Mouse (Mus musculus) urinary bladder, postnatal 36 days (tissue): ENCODE measurements around the gene Ihh.

Experiments
- DNase-seq, 2 experiments: peaks; one replicate each; pipeline ENCODE4 v3.0.0; 2022; ENCODE audit warnings: low spot score in 2 of 2, mixed read lengths in 1 of 2

Ihh gene

DNA sequence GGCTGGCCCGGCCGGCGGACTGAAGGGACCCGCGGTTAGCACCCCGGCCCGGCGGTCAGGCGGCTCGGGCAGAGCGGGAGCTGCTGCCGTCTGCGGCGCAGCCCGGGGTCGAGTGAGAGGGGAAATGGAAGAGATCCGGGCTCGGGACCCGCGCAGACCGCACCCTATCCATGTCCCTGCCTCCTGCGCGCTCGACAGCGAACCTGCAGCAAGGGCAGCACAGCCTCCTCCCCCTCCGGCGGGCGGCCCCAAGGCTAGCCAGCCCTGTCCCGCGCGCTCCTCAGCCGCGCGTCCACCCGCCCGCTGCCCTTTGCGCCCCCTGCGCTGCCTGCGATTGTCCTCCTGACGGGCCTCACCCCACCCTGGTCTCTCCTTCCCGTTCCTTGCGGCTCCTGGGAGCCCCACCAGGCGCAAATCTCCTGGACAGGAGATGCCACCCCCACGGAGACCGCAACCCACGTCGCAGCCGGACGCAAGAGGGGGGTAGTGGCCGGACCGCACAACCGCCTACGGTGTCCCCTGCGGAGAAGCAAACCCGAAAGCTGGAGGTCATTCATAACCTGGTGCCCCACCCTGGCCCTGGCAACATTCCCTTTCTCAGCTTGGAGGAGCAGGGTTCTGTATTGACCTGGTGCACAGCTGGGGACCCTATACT, at the start of gene Ihh:
Ihh (minus strand) TSS at position 117 of the 655 bp plus-strand sequence.
- DNase-seq, result no peak

DNA sequence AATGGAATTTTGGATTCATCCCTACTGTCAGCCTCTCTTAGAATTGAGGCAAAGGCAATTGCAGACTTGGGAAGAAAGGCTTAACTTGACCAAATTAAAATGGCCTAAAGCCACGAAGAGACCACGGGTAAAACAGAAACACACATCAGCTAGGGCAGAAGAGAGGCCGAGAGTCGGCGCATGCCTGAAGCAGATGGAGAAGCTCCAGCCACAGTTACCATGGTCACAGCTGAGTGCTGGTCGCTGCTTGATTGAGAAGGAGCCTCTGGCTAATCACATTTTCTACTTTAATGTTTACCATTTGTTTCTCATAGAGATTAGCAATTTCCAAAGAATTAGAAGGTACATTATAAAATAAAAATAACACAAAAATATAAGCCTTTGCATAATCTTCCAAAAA, 49.7 kb upstream of the Ihh start:
- no peak for DNase-seq

DNA sequence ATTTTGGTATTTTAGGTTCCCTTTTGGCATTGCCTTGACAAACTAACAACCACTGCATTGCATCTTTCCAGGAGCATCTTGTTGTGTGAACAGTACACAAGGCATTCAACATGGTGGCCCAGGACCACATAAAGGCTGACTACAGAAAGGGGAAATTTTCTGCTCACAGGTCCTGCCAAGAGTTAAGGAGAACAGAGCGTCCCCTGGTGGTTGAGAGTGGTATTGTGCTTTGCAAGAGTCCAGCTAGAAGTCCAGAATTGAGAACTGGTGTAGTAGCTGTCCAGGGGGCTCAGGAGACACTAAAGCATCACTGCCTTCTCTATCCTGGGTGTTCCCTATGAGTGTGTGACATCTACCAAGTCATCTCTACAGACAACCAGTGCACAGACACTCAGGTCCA, 49.0 kb upstream of the Ihh start:
- DNase-seq, result peak in 1 of 2 experiments; percentile 24

DNA sequence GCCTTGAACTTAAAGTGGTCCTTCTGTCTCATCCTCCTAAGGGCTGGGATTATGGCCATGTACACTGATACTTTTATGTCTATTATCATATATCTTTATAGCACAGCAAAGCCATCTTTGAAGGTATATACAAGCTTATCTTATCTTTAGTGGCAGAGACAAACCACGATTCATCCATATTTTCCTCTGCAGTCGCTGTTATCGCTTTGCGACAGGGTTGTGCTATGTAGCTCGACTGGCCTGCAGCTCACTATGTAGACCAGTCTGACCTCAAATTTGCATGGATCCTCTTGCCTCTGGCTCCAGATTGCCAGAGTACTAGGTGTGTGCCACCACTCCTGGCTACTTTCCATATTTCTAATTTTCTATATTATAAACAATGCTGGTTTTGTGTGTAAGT, 47.7 kb upstream of the Ihh start:
- no peak for DNase-seq

DNA sequence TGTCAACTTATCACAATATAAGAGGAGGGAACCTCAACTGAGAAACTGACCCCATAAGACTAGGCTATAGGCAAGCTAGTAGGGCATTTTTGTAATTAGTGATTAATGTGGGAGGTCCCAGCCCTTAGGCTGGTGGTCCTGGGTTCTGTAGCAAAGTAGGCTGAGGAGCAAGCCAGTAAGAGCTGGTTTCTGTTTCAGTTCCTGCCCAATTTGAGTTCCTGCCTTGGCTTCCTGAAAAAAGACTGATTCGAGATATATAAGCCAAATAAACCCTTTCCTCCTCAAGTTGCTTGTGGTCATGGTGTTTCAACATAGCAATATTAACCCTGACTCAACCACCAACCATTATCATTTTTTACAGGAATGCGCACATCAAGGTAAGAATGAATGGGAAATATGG, 45.8 kb upstream of the Ihh start:
- DNase-seq, result no peak

DNA sequence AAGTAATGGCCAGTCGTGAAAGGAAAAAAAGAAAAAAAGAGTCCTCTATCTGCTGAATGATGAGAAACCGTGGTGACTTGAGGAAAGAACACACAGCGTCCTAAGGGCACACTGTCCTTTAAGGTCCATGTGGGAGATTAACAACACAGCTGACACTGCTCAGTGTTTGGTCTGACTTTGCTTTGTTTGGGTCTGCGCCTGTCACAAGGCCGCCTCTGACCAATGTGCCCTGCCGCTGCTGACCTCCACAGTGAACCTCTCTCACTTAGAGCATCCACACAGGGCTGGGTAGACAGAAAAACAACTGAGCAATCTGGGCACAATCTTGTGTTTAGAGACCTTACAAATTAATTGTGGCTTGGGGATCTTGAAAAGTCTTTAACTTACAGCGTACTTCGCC, 25.5 kb upstream of the Ihh start:
- no peak for DNase-seq

DNA sequence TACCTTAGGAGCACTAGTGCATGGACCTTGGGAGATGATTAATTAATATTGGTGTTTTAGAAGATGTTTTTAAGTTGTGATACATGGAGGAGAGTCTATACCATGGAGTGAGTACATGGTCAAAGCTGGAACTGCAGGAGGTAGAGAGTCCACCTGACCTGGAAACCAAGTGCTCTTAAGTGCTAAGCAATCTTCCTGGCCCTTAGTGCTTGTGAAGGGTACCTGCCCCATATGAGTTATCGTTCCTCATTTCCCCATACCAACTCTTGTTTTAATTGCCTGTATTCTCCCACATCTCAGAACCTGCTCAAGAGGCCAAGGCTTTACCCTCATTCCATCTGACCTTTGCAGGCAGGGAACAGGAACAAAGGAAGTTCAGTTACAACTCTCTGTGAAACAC, 24.5 kb upstream of the Ihh start:
- DNase-seq, result no peak

DNA sequence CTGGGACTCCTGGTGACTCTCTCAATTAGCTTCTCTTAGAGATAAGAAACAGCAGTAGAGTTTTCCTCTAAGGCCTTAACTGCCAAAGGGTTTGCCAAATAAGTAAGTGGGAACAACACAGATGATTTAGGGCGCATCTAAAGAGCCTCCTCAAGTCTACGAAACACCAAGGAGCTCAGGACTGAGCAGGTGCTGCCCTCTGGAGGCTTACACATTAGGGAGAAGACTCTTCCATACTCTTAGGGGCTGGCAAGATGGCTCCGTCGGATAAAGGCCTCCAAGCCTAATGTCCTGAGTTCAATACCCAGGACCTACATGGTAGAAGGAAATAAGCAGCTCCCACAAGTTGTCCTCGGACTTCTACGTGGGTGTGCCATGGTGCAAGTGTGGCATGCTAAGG, 22.1 kb upstream of the Ihh start:
- DNase-seq, result no peak

DNA sequence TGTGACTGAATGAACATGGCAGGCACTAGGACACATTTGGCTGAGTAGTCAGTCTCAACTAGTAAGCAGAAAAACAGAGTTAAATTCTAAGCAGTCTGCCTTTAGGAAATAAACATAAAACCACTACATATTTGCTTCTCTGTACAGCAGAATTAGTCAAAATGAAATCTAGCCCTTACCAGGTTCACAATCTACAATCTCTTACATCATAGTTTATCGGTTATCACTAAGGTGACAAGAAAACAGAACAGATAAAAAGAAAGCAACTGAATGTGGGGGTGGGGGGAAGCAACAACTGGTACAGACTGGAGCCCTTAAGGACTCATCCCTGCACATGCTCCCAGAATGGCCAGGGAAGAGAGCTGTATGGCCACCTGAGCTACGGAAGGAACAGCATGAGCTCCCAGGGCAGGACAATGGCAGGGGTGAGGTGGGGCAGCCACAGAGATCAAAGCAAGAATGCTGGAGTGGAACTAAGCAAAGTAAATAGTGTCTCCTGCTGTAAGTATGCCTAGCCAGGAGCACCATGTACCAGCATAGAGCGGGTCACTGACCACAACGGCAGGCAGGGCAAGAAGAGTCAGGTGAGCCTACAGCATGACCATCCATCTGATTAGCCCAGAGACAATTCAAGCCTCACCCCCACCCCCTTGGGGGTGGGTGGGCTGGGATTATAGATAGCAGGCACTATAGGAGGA, 20.0 kb upstream of the Ihh start:
- DNase-seq, result no peak

DNA sequence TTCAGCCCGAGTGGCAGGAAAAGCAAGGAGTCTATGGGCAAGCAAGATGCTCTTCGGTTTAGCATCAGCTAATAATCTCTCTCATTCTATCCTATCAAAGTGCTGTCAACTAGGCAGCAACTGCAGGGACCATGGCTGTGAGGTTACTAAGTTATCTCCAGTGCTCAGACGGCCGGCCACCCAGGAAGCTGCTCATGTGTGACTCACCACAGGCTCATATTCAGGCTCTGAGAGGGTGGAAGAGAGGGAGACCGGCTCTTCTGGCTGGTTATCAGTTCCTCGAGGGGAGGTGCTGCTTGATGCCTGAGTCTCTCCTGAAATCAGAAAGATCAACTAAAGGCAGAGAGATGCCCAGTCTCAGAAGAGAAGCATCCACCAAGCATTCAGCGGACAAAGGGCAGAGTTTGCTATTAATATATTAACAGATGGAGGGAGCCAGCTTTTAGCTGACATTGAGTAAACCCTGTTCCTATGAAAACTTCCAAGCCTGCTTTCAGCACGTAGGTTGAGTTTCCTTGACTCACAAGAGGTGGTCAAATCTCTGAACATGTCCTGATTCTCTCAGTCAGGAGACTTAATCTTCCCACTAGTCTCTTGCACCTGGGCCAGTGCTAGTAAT, 16.6 kb upstream of the Ihh start:
- no peak for DNase-seq

DNA sequence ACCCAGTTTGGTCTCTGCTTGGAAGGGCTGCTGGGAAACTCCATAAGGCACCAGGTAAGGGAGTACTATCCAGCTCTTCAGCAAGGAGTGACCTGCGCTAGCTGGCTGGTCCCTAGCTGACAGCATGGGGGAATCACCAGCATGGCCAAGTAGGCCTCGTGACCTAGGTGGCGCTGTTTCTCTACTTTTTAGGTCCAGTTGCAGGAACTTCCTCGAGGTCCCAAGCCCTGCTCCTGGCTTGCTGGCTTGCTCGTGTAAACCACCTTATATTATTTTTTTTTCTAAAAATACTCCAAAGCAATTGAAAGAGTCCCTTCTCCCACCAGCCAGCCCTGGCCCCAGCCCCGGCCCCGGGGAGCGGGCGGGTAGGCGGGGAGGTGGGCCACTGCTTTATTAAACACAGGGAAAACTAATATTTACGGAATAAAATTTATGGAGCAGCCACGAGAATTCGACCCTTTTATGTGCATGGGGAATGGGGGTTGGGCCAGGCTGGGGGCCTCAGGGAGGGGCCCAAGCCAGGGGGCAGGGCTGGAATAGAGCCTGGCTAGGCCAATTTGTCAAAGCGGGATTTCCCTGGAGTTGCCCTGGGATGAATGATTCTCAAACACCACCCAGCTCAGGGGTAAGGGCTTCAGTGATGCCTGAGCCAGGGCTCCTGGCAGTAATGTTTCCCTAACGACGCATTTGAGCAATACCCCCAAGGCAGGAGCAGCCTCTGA, 13.2 kb upstream of the Ihh start:
- DNase-seq, result peak; percentile 64 to 80

DNA sequence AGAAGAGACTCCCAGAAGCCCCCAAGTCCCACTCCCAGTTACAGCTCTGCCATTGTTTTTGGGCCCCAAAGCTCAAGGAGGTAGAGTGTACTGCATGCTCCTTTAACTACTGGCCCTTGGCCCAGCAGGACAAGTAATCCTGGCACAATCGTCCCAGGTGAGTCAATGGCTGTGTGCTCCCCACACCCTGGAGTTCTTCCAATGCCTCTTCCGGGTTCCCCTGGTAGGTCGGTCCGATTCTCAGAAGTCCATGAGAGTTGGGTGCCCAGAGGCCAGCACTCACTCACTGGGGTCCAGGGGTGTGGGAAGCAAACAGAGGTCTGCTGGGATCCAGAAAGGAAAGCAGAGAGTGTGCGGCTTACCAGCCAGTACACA, 11.4 kb upstream of the Ihh start:
- no peak for DNase-seq

DNA sequence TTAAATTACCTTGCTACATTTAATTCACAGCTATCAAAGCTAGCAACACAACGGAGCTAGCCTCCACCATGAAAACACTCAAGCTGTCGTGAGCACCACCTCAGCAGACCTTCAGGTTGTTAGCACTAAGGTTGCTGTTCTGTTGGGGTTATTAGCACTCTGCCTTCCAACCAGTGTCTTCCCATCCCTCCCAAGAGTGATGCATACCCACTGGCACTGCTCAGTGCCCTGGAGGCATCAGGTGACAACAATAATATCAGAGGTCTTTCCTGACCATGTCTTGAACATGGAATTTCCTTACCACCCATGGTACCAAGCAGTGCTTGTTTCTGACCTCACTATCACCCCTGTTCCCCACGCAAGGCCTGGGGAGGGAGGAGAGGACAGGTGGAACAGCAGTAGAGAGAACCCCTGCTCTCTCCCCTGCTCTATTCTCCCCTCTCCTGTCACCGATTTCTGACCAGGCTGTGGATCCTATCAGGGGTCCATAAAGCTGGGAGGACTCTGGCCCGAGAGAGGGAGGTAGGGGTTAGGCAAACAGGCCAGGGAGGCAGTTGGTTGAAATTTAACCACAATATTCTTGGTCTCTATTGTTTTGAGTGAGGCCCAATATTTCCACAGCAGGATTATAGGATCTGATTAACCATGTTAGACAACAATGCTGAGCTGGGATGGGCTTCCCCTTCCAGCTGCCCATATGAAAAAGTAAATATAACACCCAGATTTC, 10.8 kb upstream of the Ihh start:
- no peak for DNase-seq

DNA sequence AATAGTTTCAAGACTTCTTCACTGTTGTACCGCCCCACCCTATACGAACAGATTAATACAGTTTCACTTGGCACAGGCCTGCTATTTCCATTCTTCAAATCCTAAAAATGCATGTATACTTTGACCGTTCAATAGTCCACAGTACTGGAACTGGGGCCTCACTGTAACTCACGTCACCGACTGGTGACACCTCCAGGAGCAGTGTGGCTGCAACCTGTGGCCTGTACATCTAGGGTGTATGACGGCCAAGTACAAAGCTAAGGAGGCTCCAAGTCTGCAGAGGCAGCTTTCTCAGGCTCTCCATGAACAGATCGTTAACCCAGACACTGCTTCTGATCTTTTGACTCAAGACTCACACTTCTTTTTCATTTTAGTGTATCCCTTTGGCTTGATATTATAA, 10.2 kb upstream of the Ihh start:
- no peak for DNase-seq

DNA sequence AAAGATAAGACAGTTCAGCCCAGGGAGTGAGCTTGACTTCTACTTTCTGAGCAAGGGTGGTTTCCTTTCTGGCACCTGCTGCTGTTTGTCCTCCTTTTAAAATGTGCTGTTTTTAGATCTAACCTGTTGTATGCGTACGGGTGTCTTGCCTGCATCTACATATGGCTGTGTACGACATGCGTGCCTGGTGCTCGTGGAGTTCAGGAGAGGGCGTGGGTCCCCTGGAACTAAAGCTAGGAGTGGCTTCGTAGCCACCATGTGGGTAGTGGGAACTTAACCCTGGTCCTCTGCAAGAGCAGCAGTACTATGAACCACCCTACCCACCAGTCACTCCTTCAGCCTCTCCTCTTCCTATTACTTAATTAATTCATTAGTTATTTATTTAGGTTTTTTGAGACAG, 8.6 kb upstream of the Ihh start:
- DNase-seq, result no peak

DNA sequence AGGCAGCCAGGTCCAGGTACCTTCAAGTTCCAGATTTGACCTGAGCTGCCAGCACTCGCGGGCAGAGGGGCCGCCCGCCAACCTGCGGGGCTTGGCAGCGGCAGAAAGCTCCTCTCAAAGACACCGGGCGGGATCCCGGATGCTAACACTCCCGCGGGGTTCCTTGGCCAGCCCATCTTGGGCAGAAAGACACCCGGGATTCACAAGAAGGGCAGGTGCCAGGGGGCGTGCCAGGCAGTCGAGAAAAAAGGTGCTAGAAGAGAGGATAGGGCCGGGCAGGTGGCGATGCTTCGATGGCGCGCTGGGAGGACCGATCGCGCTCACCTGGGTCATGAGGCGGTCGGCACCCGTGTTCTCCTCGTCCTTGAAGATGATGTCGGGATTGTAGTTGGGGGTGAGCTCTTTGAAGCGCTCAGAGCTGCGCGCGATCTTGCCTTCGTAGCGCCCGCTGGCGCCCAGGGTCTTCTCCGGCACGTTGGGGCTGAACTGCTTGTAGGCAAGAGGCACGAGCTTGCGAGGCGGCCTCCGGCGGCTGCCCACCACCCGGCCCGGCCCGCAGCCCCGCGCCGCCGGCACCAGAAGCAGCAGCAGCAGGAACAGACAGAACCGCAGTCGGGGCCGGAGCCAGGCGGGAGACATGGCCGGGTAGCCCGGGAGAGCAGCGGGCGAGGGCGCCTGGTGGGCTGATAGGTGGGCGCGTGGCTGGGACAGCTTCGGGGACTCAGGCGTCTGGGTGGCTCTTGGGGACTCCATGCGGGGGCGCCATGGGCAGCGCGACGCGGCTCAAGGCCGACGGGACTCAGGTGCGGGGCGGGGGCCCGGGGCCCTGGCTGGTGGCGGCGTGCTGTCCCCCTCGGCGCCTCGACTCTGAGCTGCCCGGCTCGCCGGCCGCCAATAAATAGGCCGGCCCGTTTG, 639 bp downstream of the Ihh start:
- DNase-seq, result no peak

DNA sequence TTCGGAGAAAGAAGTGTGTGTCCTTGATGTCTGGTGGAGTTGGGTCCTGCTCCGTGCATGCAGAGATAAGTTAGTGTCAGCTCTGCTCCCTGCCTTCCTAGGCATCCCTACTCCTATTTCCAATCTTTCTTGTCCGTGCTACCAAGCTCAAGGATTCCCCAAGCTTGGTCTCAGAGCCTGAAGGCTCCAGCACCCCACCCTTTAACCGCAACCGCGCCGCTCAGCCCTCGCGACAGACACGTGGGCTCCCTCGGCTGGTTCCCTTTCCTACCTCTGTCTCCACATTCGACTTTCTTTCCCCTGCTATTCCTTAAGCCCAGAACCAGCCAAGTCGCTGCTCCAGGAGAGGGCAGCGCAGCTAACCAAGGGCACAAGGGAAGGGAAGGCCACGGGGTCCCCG, 1.4 kb downstream of the Ihh start:
- no peak for DNase-seq

DNA sequence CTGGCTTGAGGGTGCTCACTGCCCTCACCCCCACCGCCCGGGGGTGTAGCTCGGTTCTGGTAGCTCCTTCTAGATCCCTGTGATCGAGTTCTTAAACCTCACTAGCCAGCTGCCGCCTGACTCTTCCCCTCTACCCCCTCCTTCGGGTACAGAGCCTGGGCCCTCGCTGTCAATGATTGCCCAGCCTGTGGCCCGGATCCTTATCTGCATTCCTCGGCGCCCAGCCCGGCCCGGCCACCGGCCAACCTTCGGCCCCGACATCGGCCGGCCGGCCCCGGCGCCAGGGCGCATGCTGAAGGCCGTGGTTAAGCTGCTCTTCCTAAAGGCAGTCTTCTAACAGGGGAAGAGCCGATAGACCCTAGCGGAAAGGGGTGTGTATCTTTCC, 1.8 kb downstream of the Ihh start:
- peak in 1 of 2 experiments; percentile 60 for DNase-seq

DNA sequence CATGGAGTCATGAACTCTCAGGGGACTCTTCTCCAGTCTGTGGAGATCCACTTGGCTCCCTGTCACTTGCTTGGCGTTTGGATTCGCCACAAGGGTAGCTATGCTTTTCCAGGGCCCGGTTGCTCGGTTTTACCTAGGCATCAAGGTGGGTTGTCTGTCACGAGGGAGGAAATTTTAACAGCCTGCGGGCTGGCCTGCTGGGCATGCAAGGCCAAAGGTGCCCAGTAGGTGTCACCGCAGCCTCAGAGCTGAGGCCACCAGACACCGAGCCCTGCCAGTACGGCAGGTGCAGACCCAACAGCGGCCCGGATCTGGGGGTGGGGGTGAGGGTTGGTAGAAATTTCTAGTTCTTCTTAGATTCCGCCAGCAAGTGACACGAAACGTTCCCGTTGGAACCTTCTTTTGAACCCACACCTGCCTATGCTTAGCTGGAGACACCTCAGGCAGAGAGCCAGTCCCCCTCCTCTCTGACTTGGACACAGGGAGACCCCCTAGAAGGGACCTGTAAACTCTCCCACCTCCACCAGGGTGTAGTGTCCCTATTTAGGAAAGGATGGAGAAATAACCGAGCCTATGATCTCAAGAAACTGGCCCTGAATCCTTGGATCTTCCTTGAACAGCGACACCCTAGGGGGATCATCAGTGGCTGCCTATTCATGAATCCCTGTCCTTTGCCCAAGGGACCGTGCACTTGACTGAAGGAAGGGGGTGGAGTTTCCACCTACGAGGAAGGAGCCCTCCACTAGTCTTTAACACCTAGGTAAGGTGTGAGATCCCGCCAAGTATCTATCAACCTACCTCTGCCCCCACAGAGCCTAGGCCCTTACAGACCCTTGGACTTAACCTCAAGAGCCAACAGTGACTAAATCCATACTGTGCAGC, 2.4 kb downstream of the Ihh start:
- DNase-seq, result peak; percentile 56 to 62
